Mouse (Mus musculus) hindbrain, embryonic 13.5 days (tissue): ENCODE data around the gene Plce1. TPM values are rescaled to one million over a fixed set of nuclear protein-coding genes. Genes with fewer than 3 reads are reported as not detected.

Source experiments
- ATAC-seq: fragments of 200-750 bp; cut with Nextera tagmentation; 2 replicates; pipeline ENCODE4 v1.8.0; 2017; ENCODE audit warnings: moderate TSS enrichment; ENCODE audit not compliant: low FRiP score
- H3K27ac ChIP-seq: fragments of 300-500 bp; sonication (generic); 2 replicates; pipeline ENCODE4 v1.5.1; 2015; ENCODE audit warnings: inconsistent platforms, mild to moderate bottlenecking, moderate library complexity
- H3K27me3 ChIP-seq: fragments of 300-500 bp; sonication (generic); 2 replicates; pipeline ENCODE4 v1.6.1; 2015; ENCODE audit warnings: mild to moderate bottlenecking, inconsistent platforms
- H3K36me3 ChIP-seq: fragments of 300-500 bp; sonication (generic); 2 replicates; pipeline ENCODE4 v1.6.1; 2015; ENCODE audit warnings: mild to moderate bottlenecking, inconsistent platforms
- H3K4me1 ChIP-seq: fragments of 300-500 bp; sonication (generic); replicated peaks from 2 replicates; pipeline ENCODE4 v1.6.1; 2015; ENCODE audit warnings: inconsistent platforms
- H3K4me2 ChIP-seq: fragments of 300-500 bp; sonication (generic); 2 replicates; pipeline ENCODE4 v1.6.1; 2015; ENCODE audit warnings: inconsistent platforms, mild to moderate bottlenecking, moderate library complexity
- H3K4me3 ChIP-seq: fragments of 300-500 bp; sonication (generic); 2 replicates; pipeline ENCODE4 v1.5.1; 2015; ENCODE audit warnings: mild to moderate bottlenecking, inconsistent platforms
- H3K9ac ChIP-seq: fragments of 300-500 bp; sonication (generic); 2 replicates; pipeline ENCODE4 v1.6.1; 2015; ENCODE audit warnings: mild to moderate bottlenecking, inconsistent platforms
- H3K9me3 ChIP-seq: fragments of 300-500 bp; sonication (generic); 2 replicates; pipeline ENCODE4 v1.6.1; 2016; ENCODE audit warnings: inconsistent platforms
- WGBS: fragments of 180-500 bp; shearing (Covaris S2); methylation state at CpG from one replicate; pipeline ENCODE4 v1.1.7; 2015; 5-methylcytosine and 5-hydroxymethylcytosine counted together
- polyA plus RNA-seq: library from polyadenylated mRNA; unstranded; fragments of >200 nt; fragmentation: Nextera tagmentation; extraction: Ambion mirVana; gene quantifications from 2 replicates; pipeline ENCODE4 v1.2.1, GENCODE M21; 2015

The Plce1 gene
- polyA plus RNA-seq, 1 experiment from 2014 or later: 4.8 TPM

GRCm38 (mm10) chr19:38596096-38596495 is 115.2 kb downstream of the Plce1 start:
- no peak for ATAC-seq
- H3K27ac ChIP-seq: no peak overlapping the region
- WGBS: 84% methylated on average over 4 of the region's 4 CpGs
- H3K36me3 ChIP-seq: no peaks in the 10 kb centered on the region
- H3K4me3 ChIP-seq: no peak overlapping the region
- no peaks in the 10 kb centered on the region for H3K4me1 ChIP-seq
- no peaks in the 10 kb centered on the region for H3K27me3 ChIP-seq
- H3K9me3 ChIP-seq: no peaks in the 10 kb centered on the region
- H3K9ac ChIP-seq: no peak overlapping the region
- H3K4me2 ChIP-seq: no peak overlapping the region

- Histone ChIP-seq H3K9me3 (no peaks in the 10 kb centered on the region), H3K36me3 (no peaks in the 10 kb centered on the region), H3K4me1 (no peaks in the 10 kb centered on the region), H3K4me3 (no peak overlapping the region), H3K4me2 (no peak overlapping the region), H3K27me3 (no peaks in the 10 kb centered on the region), H3K9ac (no peak overlapping the region), H3K27ac (no peak overlapping the region)
- 79% methylated on average over 2 of the region's 2 CpGs for WGBS
- ATAC-seq: no peak
These were observed 116.5 kb downstream of the Plce1 start for GRCm38 (mm10) chr19:38597392-38597791.

- Histone ChIP-seq H3K4me1 (0 out of 2 replicates have a peak, but pooled peaks cover 4% of the 10 kb centered on the region), H3K36me3 (no peaks in the 10 kb centered on the region), H3K9ac (no peak overlapping the region), H3K27ac (no peak overlapping the region), H3K27me3 (no peaks in the 10 kb centered on the region), H3K9me3 (no peaks in the 10 kb centered on the region), H3K4me2 (no peak overlapping the region), H3K4me3 (no peak overlapping the region)
- ATAC-seq: no peak
- 78% methylated on average over 3 of the region's 3 CpGs for WGBS
These were observed 118.1 kb downstream of the Plce1 start for GRCm38 (mm10) chr19:38599001-38599400.

GRCm38 (mm10) chr19:38601127-38601526 is 120.2 kb downstream of the Plce1 start:
- H3K27me3 ChIP-seq: no peaks in the 10 kb centered on the region
- H3K4me2 ChIP-seq: no peak overlapping the region
- H3K27ac ChIP-seq: no peak overlapping the region
- 0 out of 2 replicates have a peak, but pooled peaks cover 4% of the 10 kb centered on the region for H3K4me1 ChIP-seq
- no peak for ATAC-seq
- no peak overlapping the region for H3K9ac ChIP-seq
- 77% methylated on average over 5 of the region's 5 CpGs for WGBS
- no peaks in the 10 kb centered on the region for H3K36me3 ChIP-seq
- no peaks in the 10 kb centered on the region for H3K9me3 ChIP-seq
- H3K4me3 ChIP-seq: no peak overlapping the region

- no peaks in the 10 kb centered on the region for H3K9me3 ChIP-seq
- H3K9ac ChIP-seq: no peak overlapping the region
- H3K27ac ChIP-seq: no peak overlapping the region
- WGBS: 72% methylated on average over 9 of the region's 9 CpGs
- H3K27me3 ChIP-seq: no peaks in the 10 kb centered on the region
- H3K4me2 ChIP-seq: no peak overlapping the region
- H3K36me3 ChIP-seq: no peaks in the 10 kb centered on the region
- 0 out of 2 replicates have a peak, but pooled peaks cover 4% of the 10 kb centered on the region for H3K4me1 ChIP-seq
- no peak for ATAC-seq
- H3K4me3 ChIP-seq: no peak overlapping the region
These were observed 121.9 kb downstream of the Plce1 start for GRCm38 (mm10) chr19:38602811-38603210.

- H3K9me3 ChIP-seq: no peaks in the 10 kb centered on the region
- no peaks in the 10 kb centered on the region for H3K36me3 ChIP-seq
- no peak for ATAC-seq
- no peak overlapping the region for H3K4me2 ChIP-seq
- WGBS: 93% methylated on average over 5 of the region's 5 CpGs
- no peak overlapping the region for H3K9ac ChIP-seq
- H3K4me3 ChIP-seq: no peak overlapping the region
- no peaks in the 10 kb centered on the region for H3K27me3 ChIP-seq
- H3K27ac ChIP-seq: no peak overlapping the region
- 0 out of 2 replicates have a peak, but pooled peaks cover 4% of the 10 kb centered on the region for H3K4me1 ChIP-seq
These were observed 126.3 kb downstream of the Plce1 start for GRCm38 (mm10) chr19:38607236-38607635.

GRCm38 (mm10) chr19:38608951-38609654 is 128.2 kb downstream of the Plce1 start:
- Histone ChIP-seq H3K4me1 (0 out of 2 replicates have a peak, but pooled peaks cover 2% of the 10 kb centered on the region), H3K4me3 (no peak overlapping the region), H3K27ac (no peak overlapping the region), H3K4me2 (no peak overlapping the region), H3K27me3 (no peaks in the 10 kb centered on the region), H3K9me3 (no peaks in the 10 kb centered on the region), H3K9ac (no peak overlapping the region), H3K36me3 (no peaks in the 10 kb centered on the region)
- WGBS: 91% methylated on average over 8 of the region's 8 CpGs
- ATAC-seq: no peak

GRCm38 (mm10) chr19:38610291-38610690 is 129.4 kb downstream of the Plce1 start:
- Histone ChIP-seq H3K27ac (no peak overlapping the region), H3K4me2 (no peak overlapping the region), H3K4me1 (peaks cover 5% of the 10 kb centered on the region; the same call in 1 of the 2 replicates), H3K27me3 (no peaks in the 10 kb centered on the region), H3K9me3 (no peaks in the 10 kb centered on the region), H3K9ac (no peak overlapping the region), H3K36me3 (no peaks in the 10 kb centered on the region), H3K4me3 (no peak overlapping the region)
- WGBS: 93% methylated on average over 2 of the region's 2 CpGs
- ATAC-seq: no peak

- Histone ChIP-seq H3K4me1 (peaks cover 9% of the 10 kb centered on the region; the same call in 1 of the 2 replicates), H3K4me2 (no peak overlapping the region)
These were observed 129.9 kb downstream of the Plce1 start for GRCm38 (mm10) chr19:38610809-38611208.

GRCm38 (mm10) chr19:38614067-38614675 is 133.3 kb downstream of the Plce1 start:
- no peaks in the 10 kb centered on the region for H3K36me3 ChIP-seq
- no peak overlapping the region for H3K4me3 ChIP-seq
- H3K27me3 ChIP-seq: no peaks in the 10 kb centered on the region
- no peak overlapping the region for H3K4me2 ChIP-seq
- H3K4me1 ChIP-seq: peaks cover 9% of the 10 kb centered on the region; the same call in 1 of the 2 replicates
- no peaks in the 10 kb centered on the region for H3K9me3 ChIP-seq
- no peak overlapping the region for H3K27ac ChIP-seq
- no peak for ATAC-seq
- no peak overlapping the region for H3K9ac ChIP-seq
- 35% methylated on average over 11 of the region's 11 CpGs for WGBS

More at GRCm38 (mm10) chr19:38610809-38611208, 129.9 kb downstream of the Plce1 start:
- no peak overlapping the region for H3K4me3 ChIP-seq
- 89% methylated on average over 8 of the region's 8 CpGs for WGBS
- H3K27ac ChIP-seq: no peak overlapping the region
- H3K9me3 ChIP-seq: no peaks in the 10 kb centered on the region
- H3K36me3 ChIP-seq: no peaks in the 10 kb centered on the region
- no peak overlapping the region for H3K9ac ChIP-seq
- no peaks in the 10 kb centered on the region for H3K27me3 ChIP-seq
- ATAC-seq: no peak

GRCm38 (mm10) chr19:38615356-38615755 is 134.4 kb downstream of the Plce1 start:
- H3K4me1 ChIP-seq: peaks cover 9% of the 10 kb centered on the region; the same call in 1 of the 2 replicates
- H3K9me3 ChIP-seq: no peaks in the 10 kb centered on the region
- H3K27ac ChIP-seq: no peak overlapping the region
- no peaks in the 10 kb centered on the region for H3K27me3 ChIP-seq
- H3K4me3 ChIP-seq: no peak overlapping the region
- H3K36me3 ChIP-seq: no peaks in the 10 kb centered on the region
- H3K9ac ChIP-seq: no peak overlapping the region
- 36% methylated on average over 6 of the region's 6 CpGs for WGBS
- H3K4me2 ChIP-seq: no peak overlapping the region
- ATAC-seq: no peak

- ATAC-seq: no peak
- no peak overlapping the region for H3K27ac ChIP-seq
- H3K27me3 ChIP-seq: no peaks in the 10 kb centered on the region
- H3K4me1 ChIP-seq: peaks cover 5% of the 10 kb centered on the region; the same call in 1 of the 2 replicates
- no peak overlapping the region for H3K9ac ChIP-seq
- H3K9me3 ChIP-seq: no peaks in the 10 kb centered on the region
- H3K36me3 ChIP-seq: no peaks in the 10 kb centered on the region
- H3K4me2 ChIP-seq: no peak overlapping the region
- WGBS: 86% methylated on average over 4 of the region's 4 CpGs
- no peak overlapping the region for H3K4me3 ChIP-seq
These were observed 139.2 kb downstream of the Plce1 start for GRCm38 (mm10) chr19:38620134-38620533.

GRCm38 (mm10) chr19:38621546-38621945 is 140.6 kb downstream of the Plce1 start:
- H3K9ac ChIP-seq: no peak overlapping the region
- H3K4me1 ChIP-seq: no peaks in the 10 kb centered on the region
- no peak for ATAC-seq
- no peaks in the 10 kb centered on the region for H3K9me3 ChIP-seq
- no peak overlapping the region for H3K4me3 ChIP-seq
- H3K27ac ChIP-seq: no peak overlapping the region
- no peak overlapping the region for H3K4me2 ChIP-seq
- no peaks in the 10 kb centered on the region for H3K36me3 ChIP-seq
- 86% methylated on average over 10 of the region's 10 CpGs for WGBS
- no peaks in the 10 kb centered on the region for H3K27me3 ChIP-seq
